Mouse (Mus musculus): ENCODE measurements around the gene Shank2. TPM values are rescaled to one million over a fixed set of nuclear protein-coding genes. Genes with fewer than 3 reads are reported as not detected.

Shank2 gene
- polyA plus RNA-seq, 1 experiment: 32.5 TPM

DNA sequence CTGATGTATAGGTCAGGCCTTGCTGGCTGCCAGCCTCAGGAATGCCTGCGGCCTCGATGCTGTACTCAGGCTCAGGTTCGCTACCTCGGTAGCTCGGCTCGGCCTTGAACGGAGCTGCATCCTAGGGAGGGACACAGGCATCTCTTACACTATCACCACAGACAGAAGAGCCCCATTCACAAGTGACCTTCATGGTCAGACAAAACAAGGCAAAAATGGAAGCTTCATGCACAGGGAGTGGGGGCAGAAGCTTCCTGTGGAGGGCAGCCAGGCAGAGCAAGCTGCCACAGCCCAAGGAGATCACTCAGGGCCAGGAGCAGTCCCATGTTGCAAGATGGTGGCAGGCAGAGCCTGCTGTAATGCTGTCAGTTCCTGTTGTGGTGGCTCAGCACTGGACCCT, 437.1 kb downstream of the Shank2 start:
- TF ChIP-seq POLR2A (IDR thresholded peaks at IDR 0.05; ENCODE audit: borderline replicate concordance, extremely low read depth, insufficient read depth, insufficient read length, poor library complexity, severe bottlenecking): no peak
- no peak for TF ChIP-seq CTCF (IDR thresholded peaks at IDR 0.05; ENCODE audit: borderline replicate concordance, extremely low read depth, insufficient read depth, insufficient read length)
- no peak for DNase-seq (ENCODE audit: low read depth)

DNA sequence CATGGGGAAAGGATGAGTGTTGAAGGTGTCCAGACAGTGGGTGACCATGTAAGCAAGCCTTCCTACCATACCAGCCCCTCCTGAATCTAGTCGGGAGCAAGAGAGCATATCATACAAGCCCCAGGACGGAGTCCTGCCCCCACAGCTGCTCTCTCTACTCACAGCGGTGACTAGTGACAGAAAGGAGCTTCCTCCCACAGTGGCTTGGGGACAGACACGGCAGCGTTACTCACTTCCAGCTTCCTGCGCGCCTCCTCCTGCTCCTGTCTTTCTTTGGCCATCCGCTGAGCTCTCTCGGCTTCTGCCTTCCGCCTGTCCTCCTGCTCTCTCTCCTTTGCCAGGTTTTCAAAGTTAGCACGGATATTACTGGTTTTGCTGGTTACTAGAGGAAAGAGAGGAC, 439.7 kb downstream of the Shank2 start:
- TF ChIP-seq CTCF (IDR thresholded peaks at IDR 0.05; ENCODE audit: borderline replicate concordance, extremely low read depth, insufficient read depth, insufficient read length): no peak
- TF ChIP-seq POLR2A (IDR thresholded peaks at IDR 0.05; ENCODE audit: borderline replicate concordance, extremely low read depth, insufficient read depth, insufficient read length, poor library complexity, severe bottlenecking): no peak
- DNase-seq (ENCODE audit: low read depth): no peak

GRCm38 (mm10) chr7:144441976-144442375, 440.2 kb downstream of the Shank2 start:
- no peak for DNase-seq (ENCODE audit: low read depth)

GRCm38 (mm10) chr7:144444788-144445187, 443.1 kb downstream of the Shank2 start:
- no peak for DNase-seq (ENCODE audit: low read depth)
- TF ChIP-seq POLR2A (IDR thresholded peaks at IDR 0.05; ENCODE audit: borderline replicate concordance, extremely low read depth, insufficient read depth, insufficient read length, poor library complexity, severe bottlenecking) (no peak), CTCF (IDR thresholded peaks at IDR 0.05; ENCODE audit: borderline replicate concordance, extremely low read depth, insufficient read depth, insufficient read length) (no peak)

More at GRCm38 (mm10) chr7:144441976-144442375, 440.2 kb downstream of the Shank2 start:
- TF ChIP-seq CTCF (IDR thresholded peaks at IDR 0.05; ENCODE audit: borderline replicate concordance, extremely low read depth, insufficient read depth, insufficient read length) (no peak), POLR2A (IDR thresholded peaks at IDR 0.05; ENCODE audit: borderline replicate concordance, extremely low read depth, insufficient read depth, insufficient read length, poor library complexity, severe bottlenecking) (no peak)

GRCm38 (mm10) chr7:144447146-144447545, 445.4 kb downstream of the Shank2 start:
- TF ChIP-seq POLR2A (IDR thresholded peaks at IDR 0.05; ENCODE audit: borderline replicate concordance, extremely low read depth, insufficient read depth, insufficient read length, poor library complexity, severe bottlenecking) (no peak), CTCF (IDR thresholded peaks at IDR 0.05; ENCODE audit: borderline replicate concordance, extremely low read depth, insufficient read depth, insufficient read length) (no peak)

GRCm38 (mm10) chr7:144448186-144448585, 446.5 kb downstream of the Shank2 start:
- no peak for TF ChIP-seq POLR2A (IDR thresholded peaks at IDR 0.05; ENCODE audit: borderline replicate concordance, extremely low read depth, insufficient read depth, insufficient read length, poor library complexity, severe bottlenecking)
- no peak for TF ChIP-seq CTCF (IDR thresholded peaks at IDR 0.05; ENCODE audit: borderline replicate concordance, extremely low read depth, insufficient read depth, insufficient read length)
- no peak for DNase-seq (ENCODE audit: low read depth)

More at GRCm38 (mm10) chr7:144447146-144447545, 445.4 kb downstream of the Shank2 start:
- DNase-seq (ENCODE audit: low read depth): no peak

GRCm38 (mm10) chr7:144449637-144450570, 448.2 kb downstream of the Shank2 start:
- TF ChIP-seq CTCF (IDR thresholded peaks at IDR 0.05; ENCODE audit: borderline replicate concordance, extremely low read depth, insufficient read depth, insufficient read length) (no peak), POLR2A (IDR thresholded peaks at IDR 0.05; ENCODE audit: borderline replicate concordance, extremely low read depth, insufficient read depth, insufficient read length, poor library complexity, severe bottlenecking) (no peak)
- DNase-seq (ENCODE audit: low read depth): peak; percentile 93

GRCm38 (mm10) chr7:144450661-144451060, 448.9 kb downstream of the Shank2 start:
- no peak for TF ChIP-seq CTCF (IDR thresholded peaks at IDR 0.05; ENCODE audit: borderline replicate concordance, extremely low read depth, insufficient read depth, insufficient read length)
- no peak for TF ChIP-seq POLR2A (IDR thresholded peaks at IDR 0.05; ENCODE audit: borderline replicate concordance, extremely low read depth, insufficient read depth, insufficient read length, poor library complexity, severe bottlenecking)
- DNase-seq (ENCODE audit: low read depth): peak; percentile 11

- TF ChIP-seq POLR2A (IDR thresholded peaks at IDR 0.05; ENCODE audit: borderline replicate concordance, extremely low read depth, insufficient read depth, insufficient read length, poor library complexity, severe bottlenecking): no peak
- TF ChIP-seq CTCF (IDR thresholded peaks at IDR 0.05; ENCODE audit: borderline replicate concordance, extremely low read depth, insufficient read depth, insufficient read length): no peak
- no peak for DNase-seq (ENCODE audit: low read depth)
Observed at GRCm38 (mm10) chr7:144458881-144459280, 457.2 kb downstream of the Shank2 start.

DNA sequence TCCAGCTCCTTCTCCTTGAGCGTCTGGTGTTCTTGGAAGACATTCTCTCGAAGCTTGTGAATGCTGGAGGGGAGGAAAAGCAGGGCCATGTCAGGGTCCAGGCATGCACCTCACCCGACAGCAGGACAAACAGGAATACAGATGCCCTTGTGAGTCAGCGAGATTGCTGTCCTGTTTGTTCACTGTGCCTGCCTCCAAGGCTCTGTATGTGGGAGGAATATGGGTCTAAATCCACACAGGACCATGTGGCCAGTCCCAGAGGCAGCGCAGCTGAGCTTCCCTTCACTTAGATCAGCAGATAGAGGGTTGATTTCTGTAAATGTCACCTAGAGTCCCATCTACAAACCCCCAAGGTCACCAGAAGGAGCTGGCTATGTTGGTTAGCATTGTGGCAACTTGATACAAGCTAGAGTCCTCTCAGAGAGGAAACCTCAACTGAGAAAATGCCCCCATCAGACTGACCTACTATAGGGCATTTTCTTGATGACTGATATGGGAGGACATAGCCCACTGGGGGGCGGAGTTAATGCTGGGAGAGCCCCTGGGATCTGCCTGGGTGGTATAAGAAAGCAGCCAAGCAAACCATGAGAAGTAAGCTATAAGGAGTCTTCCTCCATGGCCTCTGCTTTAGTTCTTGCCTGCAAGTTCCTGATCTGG, 459.6 kb downstream of the Shank2 start:
- no peak for DNase-seq (ENCODE audit: low read depth)

DNA sequence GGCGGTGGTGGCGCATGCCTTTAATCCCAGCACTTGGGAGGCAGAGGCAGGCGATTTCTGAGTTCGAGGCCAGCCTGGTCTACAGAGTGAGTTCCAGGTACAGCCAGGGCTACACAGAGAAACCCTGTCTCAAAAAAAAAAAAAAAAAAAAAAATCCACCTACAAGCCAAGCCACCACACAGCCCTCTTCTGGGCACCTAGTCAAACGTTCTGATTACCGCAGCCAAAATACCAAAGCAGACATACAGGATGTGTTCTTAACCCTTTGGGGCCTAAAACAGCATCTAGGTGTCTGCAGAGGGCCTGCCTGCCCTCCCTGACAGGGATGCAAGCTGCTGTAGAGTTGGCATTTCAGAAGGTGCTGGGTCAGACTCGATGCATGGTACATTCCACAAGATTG, 460.8 kb downstream of the Shank2 start:
- no peak for DNase-seq (ENCODE audit: low read depth)
- TF ChIP-seq CTCF (IDR thresholded peaks at IDR 0.05; ENCODE audit: borderline replicate concordance, extremely low read depth, insufficient read depth, insufficient read length) (no peak), POLR2A (IDR thresholded peaks at IDR 0.05; ENCODE audit: borderline replicate concordance, extremely low read depth, insufficient read depth, insufficient read length, poor library complexity, severe bottlenecking) (no peak)

More for the DNA sequence above, 459.6 kb downstream of the Shank2 start:
- TF ChIP-seq POLR2A (IDR thresholded peaks at IDR 0.05; ENCODE audit: borderline replicate concordance, extremely low read depth, insufficient read depth, insufficient read length, poor library complexity, severe bottlenecking) (no peak), CTCF (IDR thresholded peaks at IDR 0.05; ENCODE audit: borderline replicate concordance, extremely low read depth, insufficient read depth, insufficient read length) (no peak)

Measured in brain, embryonic 14.5 days (tissue).